Mouse (Mus musculus) myocyte (in vitro differentiated cells): Measurements from ENCODE around the gene Tbc1d19. TPM values are rescaled to one million over a fixed set of nuclear protein-coding genes. Genes with fewer than 3 reads are reported as not detected.

Source experiments
- H3K27me3 ChIP-seq: one replicate; pipeline ENCODE4 v1.6.1; 2011; ENCODE audit not compliant: control insufficient read depth, insufficient read depth, insufficient read length
- H3K36me3 ChIP-seq: one replicate; pipeline ENCODE4 v1.6.1; 2011; ENCODE audit not compliant: control insufficient read depth, insufficient read depth
- H3K4me2 ChIP-seq: one replicate; pipeline ENCODE4 v1.6.1; 2011; ENCODE audit warnings: low read depth, control low read depth
- H3K4me3 ChIP-seq: one replicate; pipeline ENCODE4 v1.5.1; 2011; ENCODE audit warnings: mild to moderate bottlenecking, control low read depth, moderate library complexity
- H3K79me2 ChIP-seq: one replicate; pipeline ENCODE4 v1.6.1; 2011; ENCODE audit not compliant: control insufficient read depth, insufficient read depth
- H3ac ChIP-seq: one replicate; pipeline ENCODE4 v1.6.1; 2011; ENCODE audit not compliant: control insufficient read depth, insufficient read length
- CEBPB ChIP-seq: IDR thresholded peaks from 2 replicates; pipeline ENCODE4 v1.6.1; 2011; ENCODE audit warnings: mild to moderate bottlenecking, moderate library complexity; ENCODE audit not compliant: poor library complexity, insufficient read depth, severe bottlenecking
- E2F4 ChIP-seq: IDR thresholded peaks from one replicate; pipeline ENCODE4 v1.6.1; 2011; ENCODE audit warnings: mild to moderate bottlenecking, control low read depth, moderate library complexity; ENCODE audit not compliant: insufficient read depth
- MAX ChIP-seq: IDR thresholded peaks from one replicate; pipeline ENCODE4 v1.6.1; 2011; ENCODE audit warnings: low read depth, mild to moderate bottlenecking, control low read depth
- MYOD1 ChIP-seq, 3 experiments: IDR thresholded peaks; one replicate each; pipeline ENCODE4 v1.6.1; 2011; ENCODE audit warnings: control low read depth in 2 of 3, low read depth in 2 of 3, mild to moderate bottlenecking in 2 of 3, moderate library complexity in 1 of 3; ENCODE audit not compliant: insufficient read length in 2 of 3, control insufficient read depth in 1 of 3
- MYOG ChIP-seq, 3 experiments: IDR thresholded peaks; one replicate each; pipeline ENCODE4 v1.6.1; 2011; ENCODE audit warnings: control low read depth in 2 of 3, low read depth in 2 of 3, mild to moderate bottlenecking in 2 of 3; ENCODE audit not compliant: insufficient read length in 2 of 3, control insufficient read depth in 1 of 3, insufficient read depth in 1 of 3
- POLR2A ChIP-seq: IDR thresholded peaks from one replicate; pipeline ENCODE4 v1.6.1; 2011; ENCODE audit warnings: low read depth, mild to moderate bottlenecking, control low read depth, moderate library complexity; ENCODE audit not compliant: insufficient read length
- POLR2AphosphoS2 ChIP-seq: IDR thresholded peaks from one replicate; pipeline ENCODE4 v1.6.1; 2011; ENCODE audit warnings: low read depth, control low read depth; ENCODE audit not compliant: insufficient read length
- REST ChIP-seq: IDR thresholded peaks from one replicate; pipeline ENCODE4 v1.6.1; 2011; ENCODE audit warnings: mild to moderate bottlenecking, control low read depth, moderate library complexity; ENCODE audit not compliant: insufficient read depth, insufficient read length
- SRF ChIP-seq: IDR thresholded peaks from one replicate; pipeline ENCODE4 v1.6.1; 2011; ENCODE audit warnings: low read depth; ENCODE audit not compliant: control insufficient read depth, insufficient read length
- TCF12 ChIP-seq: IDR thresholded peaks from one replicate; pipeline ENCODE4 v1.6.1; 2011; ENCODE audit warnings: mild to moderate bottlenecking, control low read depth; ENCODE audit not compliant: poor library complexity, insufficient read depth, severe bottlenecking
- TCF3 ChIP-seq: IDR thresholded peaks from one replicate; pipeline ENCODE4 v1.6.1; 2011; ENCODE audit warnings: low read depth, control low read depth; ENCODE audit not compliant: insufficient read length
- USF1 ChIP-seq: IDR thresholded peaks from one replicate; pipeline ENCODE4 v1.6.1; 2011; ENCODE audit warnings: low read depth, mild to moderate bottlenecking, control low read depth, moderate library complexity
- polyA plus RNA-seq: library from polyadenylated mRNA; unstranded; fragments of >200 nt; fragmentation: generic; extraction: Trizol; gene quantifications from one replicate; pipeline ENCODE4 v1.2.1, GENCODE M21; 2012; ENCODE audit warnings: missing spikeins

Gene Tbc1d19
- polyA plus RNA-seq, 1 experiment = 10.5 TPM

DNA sequence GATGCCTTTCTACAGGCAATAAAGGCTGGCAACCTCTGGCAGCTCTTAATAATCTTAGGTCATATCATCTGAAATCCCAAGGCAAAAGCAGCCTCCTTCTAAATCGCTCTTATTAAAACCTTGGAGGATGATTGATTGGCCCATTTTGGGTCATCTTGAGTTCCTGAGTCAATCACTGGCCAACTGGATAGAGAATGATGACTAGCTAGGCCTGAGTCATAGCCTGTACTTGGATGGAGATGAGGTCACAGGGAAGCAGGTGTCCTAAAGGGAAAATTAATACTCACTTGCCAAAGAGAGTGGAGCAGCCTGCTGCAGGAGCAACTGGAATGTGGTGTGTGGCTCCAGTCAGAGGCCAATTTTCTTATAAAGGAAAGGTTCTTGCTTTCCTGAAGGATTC lies 125.4 kb downstream of the Tbc1d19 start:
- H3K27me3 ChIP-seq = no peaks in the 10 kb centered on the region
- H3ac ChIP-seq = no peak overlapping the region
- TF ChIP-seq POLR2A (no peak), MYOG (IDR thresholded peaks at IDR 0.05; ENCODE audit: control insufficient read depth in 1 of 3, insufficient read depth in 1 of 3, insufficient read length in 2 of 3, low read depth in 2 of 3) (peak in 2 of 3 experiments; percentile 70 to 77), TCF12 (peak; percentile 70), MYOD1 (IDR thresholded peaks at IDR 0.05; ENCODE audit: control insufficient read depth in 1 of 3, insufficient read length in 2 of 3, low read depth in 2 of 3) (peak; percentile 91 to 95 (median 92))
- no peaks in the 10 kb centered on the region for H3K36me3 ChIP-seq
- H3K4me2 ChIP-seq = peak overlapping the region; percentile 32
- H3K79me2 ChIP-seq = no peaks in the 10 kb centered on the region
- H3K4me3 ChIP-seq = no peak overlapping the region

- Histone ChIP-seq H3K4me3 (no peak overlapping the region), H3K36me3 (no peaks in the 10 kb centered on the region), H3K79me2 (no peaks in the 10 kb centered on the region), H3ac (no peak overlapping the region), H3K27me3 (no peaks in the 10 kb centered on the region), H3K4me2 (peak overlapping the region; percentile 13)
- no peak for TF ChIP-seq TCF12
- peak in 1 of 3 experiments; percentile 34 for TF ChIP-seq MYOG (IDR thresholded peaks at IDR 0.05; ENCODE audit: control insufficient read depth in 1 of 3, insufficient read depth in 1 of 3, insufficient read length in 2 of 3, low read depth in 2 of 3)
- TF ChIP-seq POLR2A = no peak
- no peak for TF ChIP-seq SRF
- TF ChIP-seq MYOD1 (IDR thresholded peaks at IDR 0.05; ENCODE audit: control insufficient read depth in 1 of 3, insufficient read length in 2 of 3, low read depth in 2 of 3) = peak in 2 of 3 experiments; percentile 34 to 44
- TF ChIP-seq E2F4 = no peak
- TF ChIP-seq REST = no peak
- TF ChIP-seq POLR2AphosphoS2 = no peak
- no peak for TF ChIP-seq USF1
- peak; percentile 58 for TF ChIP-seq MAX
- no peak for TF ChIP-seq TCF3
- TF ChIP-seq CEBPB = peak; percentile 100
These were observed 127.8 kb downstream of the Tbc1d19 start for GRCm38 (mm10) chr5:53937187-53937586.

DNA sequence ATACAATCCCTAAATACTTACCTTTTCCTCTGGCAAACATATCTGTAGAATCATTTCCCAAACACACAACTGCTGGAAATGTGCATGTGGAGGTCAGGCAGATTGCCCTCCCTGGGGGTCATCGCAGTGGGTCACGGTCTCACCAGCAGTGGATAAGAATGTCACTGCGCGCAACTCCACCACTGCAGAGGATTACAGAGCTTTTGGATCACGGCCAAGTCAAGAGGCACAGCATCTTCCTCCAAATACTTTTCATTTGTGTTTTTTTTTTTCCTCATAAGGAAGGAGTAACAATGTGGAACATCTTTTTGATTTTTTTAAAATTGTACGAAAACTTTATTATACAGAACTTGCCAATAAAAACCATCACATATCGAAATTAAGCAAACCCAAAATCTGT lies 129.6 kb downstream of the Tbc1d19 start:
- no peak for TF ChIP-seq POLR2AphosphoS2
- H3K4me2 ChIP-seq = no peak overlapping the region
- no peaks in the 10 kb centered on the region for H3K36me3 ChIP-seq
- no peak overlapping the region for H3ac ChIP-seq
- no peaks in the 10 kb centered on the region for H3K27me3 ChIP-seq
- H3K79me2 ChIP-seq = no peaks in the 10 kb centered on the region
- H3K4me3 ChIP-seq = no peak overlapping the region

DNA sequence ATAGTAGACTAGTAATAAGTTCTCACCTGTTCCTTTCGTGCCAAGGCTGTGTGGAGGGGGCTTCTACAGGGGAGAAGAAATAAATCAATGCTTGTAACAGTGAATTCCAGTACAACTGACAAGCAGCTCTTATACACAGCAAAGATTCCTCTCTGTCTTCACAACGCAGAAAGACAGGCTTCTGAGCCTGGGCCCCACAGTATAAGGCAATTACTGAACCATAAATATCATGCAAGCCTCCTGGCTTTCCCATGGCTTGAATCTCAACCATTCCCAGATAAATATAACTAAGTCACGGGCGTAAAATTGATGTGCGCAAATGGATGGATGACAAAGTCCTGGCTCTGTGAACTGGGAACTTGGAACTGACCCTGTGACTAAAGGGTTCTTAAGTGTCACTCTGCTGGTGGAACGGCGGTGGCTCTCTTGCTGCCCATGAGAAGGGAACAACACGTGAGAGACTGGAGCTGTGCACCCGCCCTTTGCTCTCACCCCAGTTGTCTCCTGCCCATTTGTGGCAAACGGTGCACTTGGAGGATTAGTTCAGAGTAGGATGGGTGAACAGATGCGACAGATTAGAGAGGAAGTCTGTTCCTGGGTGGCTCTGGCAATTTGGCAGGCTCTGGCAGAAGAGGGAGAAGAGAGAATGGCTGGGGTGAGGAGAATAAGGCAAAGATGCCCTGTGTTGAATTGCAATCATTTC lies 132.1 kb downstream of the Tbc1d19 start:
- TF ChIP-seq MYOD1 (IDR thresholded peaks at IDR 0.05; ENCODE audit: control insufficient read depth in 1 of 3, insufficient read length in 2 of 3, low read depth in 2 of 3) (peak in 2 of 3 experiments; percentile 70 to 80), CEBPB (no peak), POLR2AphosphoS2 (no peak), REST (no peak), MYOG (IDR thresholded peaks at IDR 0.05; ENCODE audit: control insufficient read depth in 1 of 3, insufficient read depth in 1 of 3, insufficient read length in 2 of 3, low read depth in 2 of 3) (peak; percentile 59 to 91 (median 68)), SRF (peak; percentile 87), TCF12 (peak; percentile 66), POLR2A (no peak), USF1 (no peak), TCF3 (no peak), E2F4 (no peak), MAX (no peak)
- H3K79me2 ChIP-seq = no peaks in the 10 kb centered on the region
- no peaks in the 10 kb centered on the region for H3K27me3 ChIP-seq
- H3K4me3 ChIP-seq = no peak overlapping the region
- H3ac ChIP-seq = no peak overlapping the region
- H3K36me3 ChIP-seq = no peaks in the 10 kb centered on the region
- no peak overlapping the region for H3K4me2 ChIP-seq

DNA sequence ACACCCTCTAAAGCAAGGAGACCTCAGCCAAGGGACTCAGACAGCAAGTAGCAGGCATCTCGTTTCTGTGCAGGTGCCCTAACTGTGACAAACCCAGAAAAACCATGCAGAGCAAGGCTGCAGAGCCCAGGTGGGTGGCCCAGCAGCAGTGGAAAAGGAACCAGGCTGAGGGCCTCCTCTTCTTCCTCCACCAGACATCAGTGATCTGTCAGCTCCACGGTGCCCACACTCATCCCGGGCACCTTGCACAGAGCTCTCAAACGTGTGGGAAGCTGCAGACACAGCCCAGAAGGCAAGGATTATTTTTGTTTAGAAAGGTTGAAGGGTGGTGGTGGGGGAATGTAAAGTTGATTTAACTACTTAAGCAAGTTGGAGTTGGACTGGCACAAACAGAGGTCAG lies 132.9 kb downstream of the Tbc1d19 start:
- H3K36me3 ChIP-seq = no peaks in the 10 kb centered on the region
- no peaks in the 10 kb centered on the region for H3K79me2 ChIP-seq
- no peaks in the 10 kb centered on the region for H3K27me3 ChIP-seq
- H3K4me2 ChIP-seq = no peak overlapping the region
- no peak overlapping the region for H3K4me3 ChIP-seq
- no peak for TF ChIP-seq POLR2AphosphoS2
- no peak for TF ChIP-seq REST
- no peak for TF ChIP-seq TCF3
- TF ChIP-seq POLR2A = no peak
- TF ChIP-seq CEBPB = no peak
- no peak for TF ChIP-seq MYOG (IDR thresholded peaks at IDR 0.05; ENCODE audit: control insufficient read depth in 1 of 3, insufficient read depth in 1 of 3, insufficient read length in 2 of 3, low read depth in 2 of 3)
- no peak for TF ChIP-seq MYOD1 (IDR thresholded peaks at IDR 0.05; ENCODE audit: control insufficient read depth in 1 of 3, insufficient read length in 2 of 3, low read depth in 2 of 3)
- TF ChIP-seq SRF = no peak
- no peak for TF ChIP-seq TCF12
- TF ChIP-seq USF1 = no peak
- TF ChIP-seq E2F4 = no peak
- TF ChIP-seq MAX = no peak
- no peak overlapping the region for H3ac ChIP-seq
